ENCODE assay signal across 16 mouse cellular contexts in genomic region chr1:132380550-132381100, GRCm38 (mm10). TPM values are rescaled to one million over a fixed set of nuclear protein-coding genes. Genes with fewer than 3 reads are reported as not detected.
A peak's percentile ranks its signal among the peaks of the same experiment; 100 is the strongest.
DNase-seq lines count a peak whose midpoint lies in the region; ATAC-seq and TF ChIP-seq lines count a peak whose summit lies in the region.
"Had no signal": no experiment of that assay in that cellular context is flagged by ENCODE, and none has a peak within 500 bp of the region (broad histone marks: within the 10 kb centered on the region; RNA-seq: fewer than 3 reads in every experiment).

No protein-coding gene starts in this region.

- H3K4me2 ChIP-seq in liver, embryonic 12.5 days = peak overlapping the region; percentile 73
- H3K4me2 ChIP-seq: intestine, embryonic 15.5 days; lung, embryonic 15.5 days had no signal

- intact Hi-C loops in heart, postnatal 36 days (cut with DNase I) = no loop called here

- ATAC-seq in liver, embryonic 12.5 days = no peak
- ATAC-seq in frontal cortex, adult (ENCODE audit: low TSS enrichment) = no peak
- ATAC-seq: intestine, embryonic 15.5 days had no signal

- H3K4me3 ChIP-seq in E14TG2a.4 (replicated peaks; ENCODE audit: low read length) = peak overlapping the region; percentile 68
- H3K4me3 ChIP-seq in liver, embryonic 12.5 days = no peak overlapping the region; the same call in 1 of the 2 replicates
- H3K4me3 ChIP-seq: intestine, embryonic 15.5 days; limb, embryonic 10.5 days; lung, embryonic 15.5 days; myocyte had no signal

- peak; percentile 91 for DNase-seq in heart, adult 11 months
- DNase-seq in heart, postnatal 36 days = no peak
- DNase-seq in ES-CJ7 (ENCODE audit: low read depth, low spot score) = peak; percentile 52
- DNase-seq in adrenal gland, postnatal 14 days = no peak
- DNase-seq: adrenal gland, postnatal 10 days; heart, postnatal 4 days; kidney, postnatal 10 days; right cerebral cortex, adult 18-20 months; thymus, adult 18-20 months had no signal

- no peaks in the 10 kb centered on the region for H3K9me3 ChIP-seq in E14TG2a.4 (ENCODE audit: low read length)
- H3K9me3 ChIP-seq in liver, embryonic 12.5 days (replicated peaks) = no peaks in the 10 kb centered on the region
- H3K9me3 ChIP-seq: intestine, embryonic 15.5 days; limb, embryonic 10.5 days; lung, embryonic 15.5 days had no signal

- peak overlapping the region; percentile 95 for H3K27ac ChIP-seq in liver, embryonic 12.5 days
- H3K27ac ChIP-seq: intestine, embryonic 15.5 days; limb, embryonic 10.5 days; lung, embryonic 15.5 days had no signal

- peaks cover 45% of the 10 kb centered on the region for H3K27me3 ChIP-seq in E14TG2a.4 (ENCODE audit: insufficient read depth, low read length)
- H3K27me3 ChIP-seq in liver, embryonic 12.5 days (replicated peaks) = no peaks in the 10 kb centered on the region
- H3K27me3 ChIP-seq: intestine, embryonic 15.5 days; lung, embryonic 15.5 days had no signal

- TF ChIP-seq CTCF in E14TG2a.4 (conservative IDR thresholded peaks at IDR 0.05; ENCODE audit: low read length) = no peak

- peaks cover 67% of the 10 kb centered on the region for H3K4me1 ChIP-seq in E14TG2a.4 (replicated peaks; ENCODE audit: low read depth, low read length)
- peaks cover 100% of the 10 kb centered on the region for H3K4me1 ChIP-seq in liver, embryonic 12.5 days

- H3K9ac ChIP-seq in liver, embryonic 12.5 days = peak overlapping the region; percentile 68
- H3K9ac ChIP-seq: intestine, embryonic 15.5 days; lung, embryonic 15.5 days had no signal

- 84% methylated on average over 27 of the region's 27 CpGs for WGBS in liver, embryonic 12.5 days (ENCODE audit: insufficient replicate concordance)

- no peaks in the 10 kb centered on the region for H3K36me3 ChIP-seq in E14TG2a.4 (ENCODE audit: insufficient read depth, low read length)
- peaks cover 71% of the 10 kb centered on the region for H3K36me3 ChIP-seq in liver, embryonic 12.5 days
- H3K36me3 ChIP-seq: intestine, embryonic 15.5 days had no signal

RNA-seq across cellular contexts. Expression of gene Tmcc2, which starts 10.5 kb away (rescaled TPM):
- total RNA-seq in heart, postnatal 36 days (2021) = 10 to 100 TPM; 18.2 to 19.7 TPM
- polyA plus RNA-seq in liver, embryonic 12.5 days (2016; fragmentation: Nextera tagmentation; extraction: Ambion mirVana) = 342 and 350 TPM in 2 replicates
- total RNA-seq in adrenal gland, postnatal 14 days (2021) = 12.1 and 26.9 TPM in 2 replicates

RNA-seq across cellular contexts. Expression of gene Dstyk, which starts 36.7 kb away (rescaled TPM):
- total RNA-seq in heart, postnatal 36 days (2021) = 10 to 100 TPM; 16.6 to 17.0 TPM
- polyA plus RNA-seq in liver, embryonic 12.5 days (2016; fragmentation: Nextera tagmentation; extraction: Ambion mirVana) = 5.8 and 6.6 TPM in 2 replicates
- 20.1 and 23.2 TPM in 2 replicates for total RNA-seq in adrenal gland, postnatal 14 days (2021)

Comparison
In these comparisons a context has a peak if more than half of its experiments do, and no peak if none do; other contexts are left out.
1. DNase-seq: peak in heart, adult 11 months (single experiment) and ES-CJ7 (single experiment); none in heart, postnatal 36 days (0 of 2) and adrenal gland, postnatal 14 days (single experiment).